Mouse (Mus musculus): Measurements from ENCODE around the gene Pde4c. TPM values are rescaled to one million over a fixed set of nuclear protein-coding genes. Genes with fewer than 3 reads are reported as not detected.
A peak's percentile ranks its signal among the peaks of the same experiment; 100 is the strongest.

The Pde4c gene
- polyA plus RNA-seq, 1 experiment from 2014 or later: 0.21 TPM

GRCm38 (mm10) chr8:70699116-70699833 lies 24.2 kb upstream of the Pde4c start:
- Histone ChIP-seq H3K27ac (replicated peaks) (peak overlapping the region; percentile 99), H3K4me3 (peak overlapping the region; percentile 95), H3K4me2 (peak overlapping the region; percentile 61), H3K4me1 (replicated peaks) (peaks cover 63% of the 10 kb centered on the region), H3K9me3 (no peaks in the 10 kb centered on the region), H3K9ac (peak overlapping the region; percentile 100), H3K27me3 (no peaks in the 10 kb centered on the region), H3K36me3 (no peaks in the 10 kb centered on the region)
- peak; percentile 5; the same call in 1 of the 2 replicates for ATAC-seq (ENCODE audit: low FRiP score, low read depth)
- WGBS: 0% methylated on average over 73 of the region's 89 CpGs

GRCm38 (mm10) chr8:70699834-70700554 lies 23.5 kb upstream of the Pde4c start:
- H3K4me2 ChIP-seq: peak overlapping the region; percentile 61
- peak overlapping the region; percentile 95 for H3K4me3 ChIP-seq
- no peaks in the 10 kb centered on the region for H3K36me3 ChIP-seq
- no peaks in the 10 kb centered on the region for H3K27me3 ChIP-seq
- H3K4me1 ChIP-seq (replicated peaks): peaks cover 63% of the 10 kb centered on the region
- 0 out of 2 replicates have a peak, but pooled peaks have one; percentile 10 for ATAC-seq (ENCODE audit: low FRiP score, low read depth)
- H3K9me3 ChIP-seq: no peaks in the 10 kb centered on the region
- H3K9ac ChIP-seq: peak overlapping the region; percentile 100
- under 1% methylated on average over 59 of the region's 59 CpGs for WGBS
- H3K27ac ChIP-seq (replicated peaks): peak overlapping the region; percentile 99

GRCm38 (mm10) chr8:70700555-70700922 lies 23.0 kb upstream of the Pde4c start:
- peak overlapping the region; percentile 100 for H3K9ac ChIP-seq
- peaks cover 60% of the 10 kb centered on the region for H3K4me1 ChIP-seq (replicated peaks)
- no peaks in the 10 kb centered on the region for H3K27me3 ChIP-seq
- H3K27ac ChIP-seq (replicated peaks): peak overlapping the region; percentile 99
- H3K4me2 ChIP-seq: peak overlapping the region; percentile 61
- ATAC-seq (ENCODE audit: low FRiP score, low read depth): peak; percentile 28
- 1% methylated on average over 20 of the region's 20 CpGs for WGBS
- no peaks in the 10 kb centered on the region for H3K36me3 ChIP-seq
- peak overlapping the region; percentile 95 for H3K4me3 ChIP-seq
- no peaks in the 10 kb centered on the region for H3K9me3 ChIP-seq

GRCm38 (mm10) chr8:70701048-70701981 lies 22.2 kb upstream of the Pde4c start:
- ATAC-seq (ENCODE audit: low FRiP score, low read depth): no peak
- peak overlapping the region; percentile 61 for H3K4me2 ChIP-seq
- peak overlapping the region; percentile 100 for H3K9ac ChIP-seq
- WGBS: 50% methylated on average over 10 of the region's 10 CpGs
- H3K36me3 ChIP-seq: no peaks in the 10 kb centered on the region
- peaks cover 53% of the 10 kb centered on the region for H3K4me1 ChIP-seq (replicated peaks)
- H3K27me3 ChIP-seq: no peaks in the 10 kb centered on the region
- peak overlapping the region; percentile 95 for H3K4me3 ChIP-seq
- H3K9me3 ChIP-seq: no peaks in the 10 kb centered on the region
- H3K27ac ChIP-seq (replicated peaks): peak overlapping the region; percentile 99

- H3K27ac ChIP-seq (replicated peaks): peak overlapping the region; percentile 47
Measured at GRCm38 (mm10) chr8:70701982-70702841, 21.3 kb upstream of the Pde4c start.

GRCm38 (mm10) chr8:70702842-70703182 lies 20.7 kb upstream of the Pde4c start:
- peak overlapping the region; percentile 47 for H3K27ac ChIP-seq (replicated peaks)
- H3K4me2 ChIP-seq: peak overlapping the region; percentile 61
- 84% methylated on average over 3 of the region's 3 CpGs for WGBS
- H3K9me3 ChIP-seq: no peaks in the 10 kb centered on the region
- H3K9ac ChIP-seq: no peak overlapping the region
- peaks cover 38% of the 10 kb centered on the region for H3K4me1 ChIP-seq (replicated peaks)
- ATAC-seq (ENCODE audit: low FRiP score, low read depth): no peak
- peak overlapping the region; percentile 5; the same call in 1 of the 2 replicates for H3K4me3 ChIP-seq
- no peaks in the 10 kb centered on the region for H3K36me3 ChIP-seq
- H3K27me3 ChIP-seq: no peaks in the 10 kb centered on the region

More at GRCm38 (mm10) chr8:70701982-70702841, 21.3 kb upstream of the Pde4c start:
- Histone ChIP-seq H3K4me1 (replicated peaks) (peaks cover 44% of the 10 kb centered on the region), H3K9ac (no peak overlapping the region), H3K4me2 (peak overlapping the region; percentile 61), H3K27me3 (no peaks in the 10 kb centered on the region), H3K9me3 (no peaks in the 10 kb centered on the region), H3K36me3 (no peaks in the 10 kb centered on the region), H3K4me3 (peak overlapping the region; percentile 95; the same call in 1 of the 2 replicates)
- 89% methylated on average over 2 of the region's 2 CpGs for WGBS
- ATAC-seq (ENCODE audit: low FRiP score, low read depth): no peak

GRCm38 (mm10) chr8:70703287-70703686 lies 20.2 kb upstream of the Pde4c start, which contains the start of gene Iqcn:
TSS of gene Iqcn (plus strand) at chr8:70703457.
- no peaks in the 10 kb centered on the region for H3K36me3 ChIP-seq
- peak within 1 kb of the TSS; percentile 95; the same call in 1 of the 2 replicates for H3K4me3 ChIP-seq
- H3K9ac ChIP-seq: no peak within 1 kb of the TSS
- ATAC-seq (ENCODE audit: low FRiP score, low read depth): no peak
- peak within 1 kb of the TSS; percentile 61 for H3K4me2 ChIP-seq
- no peaks in the 10 kb centered on the region for H3K9me3 ChIP-seq
- 95% methylated on average over 3 of the region's 3 CpGs for WGBS
- H3K4me1 ChIP-seq (replicated peaks): peaks cover 34% of the 10 kb centered on the region
- peak within 1 kb of the TSS; percentile 47 for H3K27ac ChIP-seq (replicated peaks)
- H3K27me3 ChIP-seq: no peaks in the 10 kb centered on the region

GRCm38 (mm10) chr8:70708281-70708680 lies 15.2 kb upstream of the Pde4c start:
- no peak for ATAC-seq (ENCODE audit: low FRiP score, low read depth)
- WGBS: 92% methylated on average over 14 of the region's 14 CpGs

GRCm38 (mm10) chr8:70709794-70710193 lies 13.7 kb upstream of the Pde4c start:
- no peak overlapping the region for H3K27ac ChIP-seq (replicated peaks)
- no peak for ATAC-seq (ENCODE audit: low FRiP score, low read depth)
- H3K4me1 ChIP-seq (replicated peaks): no peaks in the 10 kb centered on the region
- H3K9ac ChIP-seq: no peak overlapping the region
- H3K36me3 ChIP-seq: no peaks in the 10 kb centered on the region
- H3K9me3 ChIP-seq: no peaks in the 10 kb centered on the region
- no peaks in the 10 kb centered on the region for H3K27me3 ChIP-seq
- WGBS: 89% methylated on average over 9 of the region's 9 CpGs
- no peak overlapping the region for H3K4me2 ChIP-seq
- H3K4me3 ChIP-seq: no peak overlapping the region

More at GRCm38 (mm10) chr8:70708281-70708680, 15.2 kb upstream of the Pde4c start:
- Histone ChIP-seq H3K4me2 (no peak overlapping the region), H3K4me3 (no peak overlapping the region), H3K27ac (replicated peaks) (no peak overlapping the region), H3K9ac (no peak overlapping the region), H3K27me3 (no peaks in the 10 kb centered on the region), H3K9me3 (no peaks in the 10 kb centered on the region), H3K36me3 (no peaks in the 10 kb centered on the region), H3K4me1 (replicated peaks) (peaks cover 8% of the 10 kb centered on the region)

- H3K4me2 ChIP-seq: no peak overlapping the region
- WGBS: 86% methylated on average over 1 of the region's 1 CpGs
- H3K27me3 ChIP-seq: no peaks in the 10 kb centered on the region
- H3K9ac ChIP-seq: no peak overlapping the region
- no peak for ATAC-seq (ENCODE audit: low FRiP score, low read depth)
- no peaks in the 10 kb centered on the region for H3K36me3 ChIP-seq
- no peak overlapping the region for H3K27ac ChIP-seq (replicated peaks)
- H3K4me3 ChIP-seq: no peak overlapping the region
- H3K9me3 ChIP-seq: no peaks in the 10 kb centered on the region
- H3K4me1 ChIP-seq (replicated peaks): no peaks in the 10 kb centered on the region
Measured at GRCm38 (mm10) chr8:70710296-70710695, 13.2 kb upstream of the Pde4c start.

GRCm38 (mm10) chr8:70711041-70711440 lies 12.5 kb upstream of the Pde4c start:
- Histone ChIP-seq H3K27ac (replicated peaks) (no peak overlapping the region), H3K36me3 (no peaks in the 10 kb centered on the region), H3K4me3 (no peak overlapping the region), H3K4me1 (replicated peaks) (no peaks in the 10 kb centered on the region), H3K27me3 (no peaks in the 10 kb centered on the region), H3K9me3 (no peaks in the 10 kb centered on the region), H3K9ac (no peak overlapping the region), H3K4me2 (no peak overlapping the region)
- 86% methylated on average over 11 of the region's 11 CpGs for WGBS
- ATAC-seq (ENCODE audit: low FRiP score, low read depth): no peak
